Comparison of ENCODE assay signal across 8 mouse cellular contexts in genomic region chr4:43630030-43630581, GRCm38 (mm10). TPM values are rescaled to one million over a fixed set of nuclear protein-coding genes. Genes with fewer than 3 reads are reported as not detected.
A peak's percentile ranks its signal among the peaks of the same experiment; 100 is the strongest.
DNase-seq lines count a peak whose midpoint lies in the region; ATAC-seq lines count a peak whose summit lies in the region.

No protein-coding gene starts in this region.

- WGBS in hindbrain, embryonic 10.5 days, result 5% methylated on average over 5 of the region's 5 CpGs
- 6% methylated on average over 5 of the region's 5 CpGs for WGBS in lung, embryonic 15.5 days

- H3K4me1 ChIP-seq in hindbrain, embryonic 10.5 days (replicated peaks), result peaks cover 49% of the 10 kb centered on the region
- H3K4me1 ChIP-seq in lung, embryonic 15.5 days, result peaks cover 29% of the 10 kb centered on the region

- H3K27me3 ChIP-seq in hindbrain, embryonic 10.5 days (ENCODE audit: insufficient read depth, poor library complexity, severe bottlenecking), result peaks cover 28% of the 10 kb centered on the region
- no peaks in the 10 kb centered on the region for H3K27me3 ChIP-seq in lung, embryonic 15.5 days

- peak overlapping the region; percentile 95 for H3K27ac ChIP-seq in hindbrain, embryonic 10.5 days
- H3K27ac ChIP-seq in lung, embryonic 15.5 days, result peak overlapping the region; percentile 78

- peaks cover 16% of the 10 kb centered on the region for H3K9me3 ChIP-seq in hindbrain, embryonic 10.5 days
- H3K9me3 ChIP-seq in lung, embryonic 15.5 days, result peaks cover 5% of the 10 kb centered on the region

- peak overlapping the region; percentile 75; the same call in 1 of the 2 replicates for H3K4me3 ChIP-seq in hindbrain, embryonic 10.5 days
- no peak overlapping the region for H3K4me3 ChIP-seq in lung, embryonic 15.5 days

- H3K9ac ChIP-seq in lung, embryonic 15.5 days, result peak overlapping the region; percentile 20; the same call in 1 of the 2 replicates

- DNase-seq in MEL-GATA-1-ER (ENCODE audit: extremely low read depth, low read depth), result peak; percentile 75
- peak; percentile 91 for DNase-seq in cerebellum, adult 8-10 months
- peak; percentile 81 to 95 for DNase-seq in frontal cortex, adult 2 months (ENCODE audit: extremely low spot score in 1 of 2, low spot score in 1 of 2)
- DNase-seq in hindbrain, embryonic 10.5 days (ENCODE audit: low spot score), result peak; percentile 80
- DNase-seq in layer of hippocampus, adult 9-10 months (ENCODE audit: low spot score), result peak; percentile 91
- peak; percentile 42 for DNase-seq in ovary, postnatal 10 days (ENCODE audit: low spot score)
- DNase-seq in thymus, postnatal 25 days, result peak; percentile 71

- ATAC-seq in lung, embryonic 15.5 days (ENCODE audit: borderline replicate concordance, extremely low read depth, low FRiP score, low TSS enrichment), result peak; percentile 20; the same call in 1 of the 2 replicates

- H3K36me3 ChIP-seq in hindbrain, embryonic 10.5 days, result no peaks in the 10 kb centered on the region
- H3K36me3 ChIP-seq in lung, embryonic 15.5 days, result no peaks in the 10 kb centered on the region

- H3K4me2 ChIP-seq in lung, embryonic 15.5 days, result peak overlapping the region; percentile 29

RNA-seq across cellular contexts. Expression of gene Npr2, which starts 1.6 kb away (rescaled TPM):
- polyA plus RNA-seq in frontal cortex, adult 2 months (2012; rRNA removed), result 119 and 122 TPM in 2 replicates
- polyA plus RNA-seq in hindbrain, embryonic 10.5 days (2016; fragmentation: Nextera tagmentation; extraction: Ambion mirVana), result 22.4 and 26.5 TPM in 2 replicates
- polyA plus RNA-seq in lung, embryonic 15.5 days (2015; fragmentation: Nextera tagmentation; extraction: Ambion mirVana), result 9.6 and 10.6 TPM in 2 replicates

RNA-seq across cellular contexts. Expression of gene Spag8, which starts 23.3 kb away (rescaled TPM):
- 2.1 and 2.6 TPM in 2 replicates for polyA plus RNA-seq in frontal cortex, adult 2 months (2012; rRNA removed)
- 5.2 and 10.0 TPM in 2 replicates for polyA plus RNA-seq in hindbrain, embryonic 10.5 days (2016; fragmentation: Nextera tagmentation; extraction: Ambion mirVana)
- 3.9 TPM in 2 replicates for polyA plus RNA-seq in lung, embryonic 15.5 days (2015; fragmentation: Nextera tagmentation; extraction: Ambion mirVana)

RNA-seq across cellular contexts. Expression of gene Hint2, which starts 26.2 kb away (rescaled TPM):
- polyA plus RNA-seq in frontal cortex, adult 2 months (2012; rRNA removed), result 75.8 and 81.1 TPM in 2 replicates
- polyA plus RNA-seq in hindbrain, embryonic 10.5 days (2016; fragmentation: Nextera tagmentation; extraction: Ambion mirVana), result 76.4 and 82.0 TPM in 2 replicates
- 110 and 114 TPM in 2 replicates for polyA plus RNA-seq in lung, embryonic 15.5 days (2015; fragmentation: Nextera tagmentation; extraction: Ambion mirVana)

RNA-seq across cellular contexts. Expression of gene Tmem8b, which starts 38.7 kb away (rescaled TPM):
- polyA plus RNA-seq in frontal cortex, adult 2 months (2012; rRNA removed), result 35.5 and 38.0 TPM in 2 replicates
- polyA plus RNA-seq in hindbrain, embryonic 10.5 days (2016; fragmentation: Nextera tagmentation; extraction: Ambion mirVana), result 5.2 and 9.4 TPM in 2 replicates
- polyA plus RNA-seq in lung, embryonic 15.5 days (2015; fragmentation: Nextera tagmentation; extraction: Ambion mirVana), result 4.2 and 4.9 TPM in 2 replicates

RNA-seq across cellular contexts. Expression of gene Fam221b, which starts 38.8 kb away (rescaled TPM):
- polyA plus RNA-seq in frontal cortex, adult 2 months (2012; rRNA removed), result 0.88 and 0.94 TPM in 2 replicates
- 1.8 and 2.4 TPM in 2 replicates for polyA plus RNA-seq in hindbrain, embryonic 10.5 days (2016; fragmentation: Nextera tagmentation; extraction: Ambion mirVana)
- polyA plus RNA-seq in lung, embryonic 15.5 days (2015; fragmentation: Nextera tagmentation; extraction: Ambion mirVana), result 2.1 and 2.3 TPM in 2 replicates
